Mouse (Mus musculus): ENCODE measurements at regions not wholly inside any gene's neighbourhood (a gene's known extent, or its start where the extent isn't known, plus 50 kb on each side); places are given as distances from the start of the nearest gene placed in this dataset.

- TF ChIP-seq POLR2A (IDR thresholded peaks at IDR 0.05; ENCODE audit: low read depth, low read length) (no peak), CTCF (conservative IDR thresholded peaks at IDR 0.05; ENCODE audit: insufficient read depth, insufficient read length, low read depth, low read length) (no peak)
- WGBS: 54% methylated on average over 7 of the region's 7 CpGs
- no peak overlapping the region for H3K27ac ChIP-seq (ENCODE audit: insufficient read depth, low read depth, low read length)
Measured at GRCm38 (mm10) chr13:97394756-97395454, 154.0 kb downstream of the Enc1 start.

GRCm38 (mm10) chr13:97394071-97394470 lies 153.2 kb downstream of the Enc1 start:
- WGBS: 58% methylated on average over 4 of the region's 4 CpGs
- Histone ChIP-seq H3K4me1 (ENCODE audit: control insufficient read depth, insufficient read depth, low read length) (no peaks in the 10 kb centered on the region), H3K36me3 (ENCODE audit: control insufficient read depth, insufficient read depth, low read length) (no peaks in the 10 kb centered on the region), H3K27me3 (replicated peaks; ENCODE audit: control insufficient read depth, insufficient read depth, low read length) (no peaks in the 10 kb centered on the region), H3K4me3 (ENCODE audit: insufficient read depth, low read depth, low read length) (no peak overlapping the region), H3K27ac (ENCODE audit: insufficient read depth, low read depth, low read length) (no peak overlapping the region)
- no peak for DNase-seq
- TF ChIP-seq CTCF (conservative IDR thresholded peaks at IDR 0.05; ENCODE audit: insufficient read depth, insufficient read length, low read depth, low read length): no peak
- TF ChIP-seq POLR2A (IDR thresholded peaks at IDR 0.05; ENCODE audit: low read depth, low read length): no peak

More at GRCm38 (mm10) chr13:97394756-97395454, 154.0 kb downstream of the Enc1 start:
- no peak for DNase-seq
- H3K4me3 ChIP-seq (ENCODE audit: insufficient read depth, low read depth, low read length): no peak overlapping the region
- no peaks in the 10 kb centered on the region for H3K36me3 ChIP-seq (ENCODE audit: control insufficient read depth, insufficient read depth, low read length)
- no peaks in the 10 kb centered on the region for H3K4me1 ChIP-seq (ENCODE audit: control insufficient read depth, insufficient read depth, low read length)
- H3K27me3 ChIP-seq (replicated peaks; ENCODE audit: control insufficient read depth, insufficient read depth, low read length): no peaks in the 10 kb centered on the region

GRCm38 (mm10) chr13:97393456-97393855 lies 152.6 kb downstream of the Enc1 start:
- no peak for DNase-seq
- Histone ChIP-seq H3K4me1 (ENCODE audit: control insufficient read depth, insufficient read depth, low read length) (no peaks in the 10 kb centered on the region), H3K27me3 (replicated peaks; ENCODE audit: control insufficient read depth, insufficient read depth, low read length) (no peaks in the 10 kb centered on the region), H3K4me3 (ENCODE audit: insufficient read depth, low read depth, low read length) (no peak overlapping the region), H3K36me3 (ENCODE audit: control insufficient read depth, insufficient read depth, low read length) (no peaks in the 10 kb centered on the region), H3K27ac (ENCODE audit: insufficient read depth, low read depth, low read length) (no peak overlapping the region)
- WGBS: 94% methylated on average over 7 of the region's 7 CpGs
- TF ChIP-seq POLR2A (IDR thresholded peaks at IDR 0.05; ENCODE audit: low read depth, low read length) (no peak), CTCF (conservative IDR thresholded peaks at IDR 0.05; ENCODE audit: insufficient read depth, insufficient read length, low read depth, low read length) (no peak)

DNA sequence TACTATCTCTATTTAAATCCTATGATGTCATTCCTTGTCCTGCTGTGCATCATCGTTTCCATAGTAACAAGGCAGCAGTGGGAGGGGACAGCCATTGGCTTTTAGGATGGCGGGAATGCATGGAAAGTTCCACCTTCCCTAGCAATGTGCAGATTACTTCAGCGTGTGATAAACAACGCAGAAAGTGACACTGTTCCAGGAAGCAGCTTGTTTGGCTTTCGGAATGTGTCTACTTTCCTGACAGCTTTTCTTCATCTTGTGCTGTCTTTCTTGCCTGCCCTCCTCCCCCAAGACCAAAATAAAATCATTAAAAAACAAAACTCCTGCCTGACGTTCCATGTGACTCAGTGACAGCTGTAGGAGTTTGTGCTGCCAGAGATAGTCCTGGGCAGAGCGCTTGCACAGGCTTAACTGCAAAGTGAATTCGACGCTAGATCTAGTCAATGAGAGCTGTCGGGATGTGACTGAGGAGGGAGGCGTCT lies 149.6 kb downstream of the Enc1 start:
- Histone ChIP-seq H3K27ac (ENCODE audit: insufficient read depth, low read depth, low read length) (no peak overlapping the region), H3K4me1 (ENCODE audit: control insufficient read depth, insufficient read depth, low read length) (no peaks in the 10 kb centered on the region), H3K36me3 (ENCODE audit: control insufficient read depth, insufficient read depth, low read length) (no peaks in the 10 kb centered on the region), H3K27me3 (replicated peaks; ENCODE audit: control insufficient read depth, insufficient read depth, low read length) (no peaks in the 10 kb centered on the region), H3K4me3 (ENCODE audit: insufficient read depth, low read depth, low read length) (no peak overlapping the region)
- TF ChIP-seq POLR2A (IDR thresholded peaks at IDR 0.05; ENCODE audit: low read depth, low read length) (no peak), CTCF (conservative IDR thresholded peaks at IDR 0.05; ENCODE audit: insufficient read depth, insufficient read length, low read depth, low read length) (no peak)
- 20% methylated on average over 11 of the region's 11 CpGs for WGBS
- DNase-seq: peak; percentile 9

DNA sequence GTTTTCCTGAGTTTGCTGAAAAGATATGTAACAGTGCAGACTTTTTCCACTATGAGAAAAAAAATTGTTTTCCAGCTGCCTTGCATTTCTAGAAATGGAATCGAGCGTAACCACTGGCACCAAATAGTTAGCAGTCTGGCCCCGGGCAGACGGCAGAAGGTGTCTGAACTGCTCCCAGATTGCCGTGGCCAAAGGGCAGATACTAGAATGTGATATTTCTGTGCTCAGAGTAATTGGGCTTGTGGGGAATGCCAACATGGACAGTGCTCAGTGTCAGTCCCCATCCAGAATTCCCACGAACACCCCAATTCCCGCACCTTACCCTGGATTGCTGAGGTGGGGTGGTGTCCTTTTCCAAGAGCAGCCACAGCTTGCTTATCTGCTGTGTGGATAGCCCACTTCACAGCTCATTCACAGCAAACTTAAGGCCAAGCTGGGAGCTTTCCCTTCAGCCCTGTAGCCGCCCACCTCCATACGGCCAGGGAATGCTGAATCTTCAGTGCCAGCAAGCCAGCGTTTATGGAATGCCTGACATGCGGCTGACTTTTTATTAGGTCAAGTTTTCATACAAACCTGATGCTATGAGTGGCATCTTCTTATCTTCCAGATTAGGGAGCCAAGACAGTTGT lies 148.1 kb downstream of the Enc1 start:
- H3K4me1 ChIP-seq (ENCODE audit: control insufficient read depth, insufficient read depth, low read length): no peaks in the 10 kb centered on the region
- H3K4me3 ChIP-seq (ENCODE audit: insufficient read depth, low read depth, low read length): no peak overlapping the region
- TF ChIP-seq CTCF (conservative IDR thresholded peaks at IDR 0.05; ENCODE audit: insufficient read depth, insufficient read length, low read depth, low read length) (no peak), POLR2A (IDR thresholded peaks at IDR 0.05; ENCODE audit: low read depth, low read length) (no peak)
- H3K36me3 ChIP-seq (ENCODE audit: control insufficient read depth, insufficient read depth, low read length): no peaks in the 10 kb centered on the region
- no peaks in the 10 kb centered on the region for H3K27me3 ChIP-seq (replicated peaks; ENCODE audit: control insufficient read depth, insufficient read depth, low read length)
- 72% methylated on average over 11 of the region's 11 CpGs for WGBS
- no peak for DNase-seq
- H3K27ac ChIP-seq (ENCODE audit: insufficient read depth, low read depth, low read length): no peak overlapping the region

DNA sequence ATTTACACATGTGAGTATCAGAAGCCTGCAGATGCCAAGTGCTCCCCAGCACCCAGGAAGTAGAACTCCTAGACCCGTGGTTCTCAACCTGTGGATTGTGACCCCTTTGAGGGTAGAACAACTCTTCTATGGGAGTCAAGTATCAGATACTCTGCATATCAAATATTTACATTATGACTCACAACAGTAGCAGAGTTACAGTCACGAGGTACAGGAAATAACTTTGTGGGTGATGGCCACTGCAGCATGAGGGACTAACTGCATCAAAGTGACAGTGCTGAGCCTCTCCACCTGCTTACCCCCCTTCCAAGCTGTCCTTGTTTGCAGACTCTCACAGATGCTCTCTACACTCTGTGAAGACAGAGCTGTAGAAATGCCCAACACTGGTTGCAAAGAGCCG lies 145.6 kb downstream of the Enc1 start:
- TF ChIP-seq POLR2A (IDR thresholded peaks at IDR 0.05; ENCODE audit: low read depth, low read length) (no peak), CTCF (conservative IDR thresholded peaks at IDR 0.05; ENCODE audit: insufficient read depth, insufficient read length, low read depth, low read length) (no peak)
- Histone ChIP-seq H3K27ac (ENCODE audit: insufficient read depth, low read depth, low read length) (no peak overlapping the region), H3K27me3 (replicated peaks; ENCODE audit: control insufficient read depth, insufficient read depth, low read length) (no peaks in the 10 kb centered on the region), H3K4me1 (ENCODE audit: control insufficient read depth, insufficient read depth, low read length) (no peaks in the 10 kb centered on the region), H3K4me3 (ENCODE audit: insufficient read depth, low read depth, low read length) (no peak overlapping the region), H3K36me3 (ENCODE audit: control insufficient read depth, insufficient read depth, low read length) (no peaks in the 10 kb centered on the region)
- 53% methylated on average over 3 of the region's 3 CpGs for WGBS
- DNase-seq: no peak

DNA sequence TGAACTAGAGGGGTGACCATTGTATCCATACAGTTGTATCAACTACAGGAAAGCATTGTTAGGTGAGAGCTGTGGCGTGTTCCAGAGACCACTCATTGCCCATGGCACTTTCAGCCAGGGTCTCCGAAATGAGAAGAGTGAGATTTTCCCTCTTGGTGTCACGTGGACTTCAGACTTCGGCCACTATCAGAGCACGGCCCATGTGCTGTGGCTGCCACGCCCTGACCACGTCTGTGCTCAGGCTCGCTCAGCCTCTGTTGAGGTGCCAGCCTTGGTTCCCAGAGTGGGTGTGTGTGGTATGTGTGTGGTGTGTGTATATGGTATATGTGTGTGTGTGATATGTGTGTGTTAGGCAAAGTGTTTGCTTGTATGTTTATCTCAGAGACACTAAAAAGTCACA lies 144.6 kb downstream of the Enc1 start:
- DNase-seq: no peak
- Histone ChIP-seq H3K4me3 (ENCODE audit: insufficient read depth, low read depth, low read length) (no peak overlapping the region), H3K4me1 (ENCODE audit: control insufficient read depth, insufficient read depth, low read length) (no peaks in the 10 kb centered on the region), H3K27ac (ENCODE audit: insufficient read depth, low read depth, low read length) (no peak overlapping the region), H3K27me3 (replicated peaks; ENCODE audit: control insufficient read depth, insufficient read depth, low read length) (no peaks in the 10 kb centered on the region), H3K36me3 (ENCODE audit: control insufficient read depth, insufficient read depth, low read length) (no peaks in the 10 kb centered on the region)
- TF ChIP-seq CTCF (conservative IDR thresholded peaks at IDR 0.05; ENCODE audit: insufficient read depth, insufficient read length, low read depth, low read length): no peak
- WGBS: 96% methylated on average over 8 of the region's 8 CpGs
